Mouse (Mus musculus): ENCODE measurements around the gene Itprid1.

DNA sequence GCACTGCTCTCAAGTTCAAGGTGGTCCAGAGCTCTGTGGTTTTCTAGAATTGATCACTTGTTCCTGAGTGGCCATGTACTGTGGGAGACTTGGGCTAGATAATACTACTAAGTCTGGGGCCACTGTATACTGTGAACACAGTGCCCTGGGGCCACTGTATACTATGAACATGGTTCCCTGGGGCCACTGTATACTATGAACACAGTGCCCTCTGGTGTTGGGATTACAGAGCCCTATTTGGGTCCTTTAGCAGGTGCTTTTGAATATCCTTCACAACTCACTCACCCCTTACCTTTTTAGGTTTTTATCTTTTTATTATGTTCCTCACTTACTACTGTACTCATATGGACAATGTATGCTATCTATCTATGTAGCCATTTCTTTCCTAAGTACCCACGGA lies 24.3 kb upstream of the Itprid1 start:
- no peak for TF ChIP-seq POLR2A (IDR thresholded peaks at IDR 0.05; ENCODE audit: low read depth, low read length)
- no peak for TF ChIP-seq CTCF (conservative IDR thresholded peaks at IDR 0.05; ENCODE audit: insufficient read depth, insufficient read length, low read depth, low read length)
